Comparison of ENCODE assay signal across 10 mouse cellular contexts in genomic region chr9:61573634-61574359, GRCm38 (mm10).
DNase-seq lines count a peak whose midpoint lies in the region; ATAC-seq and TF ChIP-seq lines count a peak whose summit lies in the region.
"Had no signal": no experiment of that assay in that cellular context is flagged by ENCODE, and none has a peak within 500 bp of the region (broad histone marks: within the 10 kb centered on the region; RNA-seq: fewer than 3 reads in every experiment).

No protein-coding gene starts in this region.

- WGBS in heart, embryonic 12.5 days = 25% methylated on average over 21 of the region's 21 CpGs
- WGBS in forebrain, embryonic 10.5 days = 31% methylated on average over 21 of the region's 21 CpGs
- 10% methylated on average over 21 of the region's 21 CpGs for WGBS in midbrain, postnatal 0 days

- H3K9ac ChIP-seq in heart, embryonic 12.5 days = no peak overlapping the region
- H3K9ac ChIP-seq in midbrain, postnatal 0 days (replicated peaks; ENCODE audit: low read length, poor library complexity, severe bottlenecking) = 0 out of 2 replicates have a peak overlapping the region, but pooled peaks have one; percentile 8
- H3K9ac ChIP-seq: embryonic facial prominence, embryonic 15.5 days; liver, embryonic 13.5 days had no signal

- peaks cover 12% of the 10 kb centered on the region for H3K4me1 ChIP-seq in heart, embryonic 12.5 days (replicated peaks)
- peaks cover 27% of the 10 kb centered on the region for H3K4me1 ChIP-seq in forebrain, embryonic 10.5 days
- peaks cover 15% of the 10 kb centered on the region for H3K4me1 ChIP-seq in midbrain, postnatal 0 days (ENCODE audit: insufficient read depth, low read length)
- H3K4me1 ChIP-seq: liver, embryonic 13.5 days had no signal

- H3K4me3 ChIP-seq in heart, embryonic 12.5 days = no peak overlapping the region
- H3K4me3 ChIP-seq in forebrain, embryonic 10.5 days = peak overlapping the region; percentile 5; the same call in 1 of the 2 replicates
- peak overlapping the region; percentile 5 for H3K4me3 ChIP-seq in layer of hippocampus, adult 2 months
- no peak overlapping the region for H3K4me3 ChIP-seq in midbrain, postnatal 0 days (ENCODE audit: low read depth, low read length)
- H3K4me3 ChIP-seq: embryonic facial prominence, embryonic 15.5 days; liver, embryonic 13.5 days had no signal

- peaks cover 5% of the 10 kb centered on the region; the same call in 1 of the 2 replicates for H3K9me3 ChIP-seq in heart, embryonic 12.5 days (replicated peaks)
- H3K9me3 ChIP-seq in forebrain, embryonic 10.5 days = peaks cover 8% of the 10 kb centered on the region; the same call in 1 of the 2 replicates
- H3K9me3 ChIP-seq in midbrain, postnatal 0 days (ENCODE audit: low read length) = no peaks in the 10 kb centered on the region
- H3K9me3 ChIP-seq: embryonic facial prominence, embryonic 15.5 days had no signal

- no peak for TF ChIP-seq CTCF in layer of hippocampus, adult 2 months (conservative IDR thresholded peaks at IDR 0.05)
- TF ChIP-seq CTCF in midbrain, postnatal 0 days (IDR thresholded peaks at IDR 0.05) = no peak

- H3K4me2 ChIP-seq in heart, embryonic 12.5 days = peak overlapping the region; percentile 29; the same call in 1 of the 2 replicates
- 0 out of 2 replicates have a peak overlapping the region, but pooled peaks have one; percentile 4 for H3K4me2 ChIP-seq in midbrain, postnatal 0 days (ENCODE audit: low read depth, low read length, poor library complexity, severe bottlenecking)
- H3K4me2 ChIP-seq: embryonic facial prominence, embryonic 15.5 days; liver, embryonic 13.5 days had no signal

- no peaks in the 10 kb centered on the region for H3K36me3 ChIP-seq in heart, embryonic 12.5 days
- no peaks in the 10 kb centered on the region for H3K36me3 ChIP-seq in forebrain, embryonic 10.5 days (replicated peaks)
- no peaks in the 10 kb centered on the region for H3K36me3 ChIP-seq in midbrain, postnatal 0 days (ENCODE audit: insufficient read depth, low read length)
- H3K36me3 ChIP-seq: embryonic facial prominence, embryonic 15.5 days; liver, embryonic 13.5 days had no signal

- H3K27me3 ChIP-seq in heart, embryonic 12.5 days (replicated peaks) = peaks cover 25% of the 10 kb centered on the region; the same call in 1 of the 2 replicates
- peaks cover 17% of the 10 kb centered on the region; the same call in 1 of the 2 replicates for H3K27me3 ChIP-seq in forebrain, embryonic 10.5 days (ENCODE audit: poor library complexity, severe bottlenecking)
- H3K27me3 ChIP-seq in midbrain, postnatal 0 days (ENCODE audit: insufficient read depth, low read length) = no peaks in the 10 kb centered on the region
- H3K27me3 ChIP-seq: embryonic facial prominence, embryonic 15.5 days; liver, embryonic 13.5 days had no signal

- intact Hi-C loops in heart, postnatal 10 days (cut with DNase I) = no loop called here

- H3K27ac ChIP-seq in heart, embryonic 12.5 days (ENCODE audit: poor library complexity, severe bottlenecking) = no peak overlapping the region
- H3K27ac ChIP-seq in forebrain, embryonic 10.5 days = peak overlapping the region; percentile 74
- H3K27ac ChIP-seq in layer of hippocampus, adult 2 months = peak overlapping the region; percentile 85
- H3K27ac ChIP-seq in midbrain, postnatal 0 days (ENCODE audit: low read depth, low read length) = peak overlapping the region; percentile 67
- H3K27ac ChIP-seq: embryonic facial prominence, embryonic 15.5 days; liver, embryonic 13.5 days had no signal

- ATAC-seq in heart, embryonic 12.5 days (ENCODE audit: insufficient number of reproducible peaks, low FRiP score) = no peak
- peak; percentile 62; the same call in 1 of the 2 replicates for ATAC-seq in midbrain, postnatal 0 days (ENCODE audit: low FRiP score)
- no peak for ATAC-seq in erythroid progenitor cell, adult 5-6 weeks (replicated peaks; ENCODE audit: low FRiP score, poor library complexity, severe bottlenecking)

- DNase-seq in heart, postnatal 10 days = no peak
- DNase-seq in forebrain, embryonic 10.5 days (ENCODE audit: extremely low spot score, low spot score) = no peak
- DNase-seq in layer of hippocampus, adult 2 months (ENCODE audit: low spot score in 2 of 2) = peak; percentile 54 to 87
- DNase-seq in midbrain, postnatal 0 days (ENCODE audit: low spot score) = peak; percentile 79
- DNase-seq in thymus, postnatal 14 days = no peak
- DNase-seq in kidney, postnatal 14 days = no peak
- DNase-seq: liver, embryonic 13.5 days had no signal

Comparison
In these comparisons a context has a peak if more than half of its experiments do, and no peak if none do; other contexts are left out.
1. H3K4me3 ChIP-seq: peak in forebrain, embryonic 10.5 days (single experiment) and layer of hippocampus, adult 2 months (single experiment); none in heart, embryonic 12.5 days (single experiment) and midbrain, postnatal 0 days (single experiment).
2. DNase-seq: peak in layer of hippocampus, adult 2 months (2 of 2) and midbrain, postnatal 0 days (single experiment); none in heart, postnatal 10 days (0 of 2), forebrain, embryonic 10.5 days (single experiment), thymus, postnatal 14 days (single experiment) and kidney, postnatal 14 days (single experiment).